Mouse (Mus musculus) limb, embryonic 13.5 days (tissue): Measurements from ENCODE around the gene Smndc1. TPM values are rescaled to one million over a fixed set of nuclear protein-coding genes. Genes with fewer than 3 reads are reported as not detected.

ENCODE experiments used
- ATAC-seq: fragments of 200-750 bp; cut with Nextera tagmentation; 2 replicates; pipeline ENCODE4 v1.8.0; 2017; ENCODE audit warnings: low read depth, moderate number of reproducible peaks, moderate TSS enrichment; ENCODE audit not compliant: low FRiP score
- H3K27ac ChIP-seq: fragments of 300-500 bp; sonication (generic); 2 replicates; pipeline ENCODE4 v1.5.1; 2015; ENCODE audit warnings: inconsistent platforms, mild to moderate bottlenecking, moderate library complexity
- H3K27me3 ChIP-seq: fragments of 300-500 bp; sonication (generic); 2 replicates; pipeline ENCODE4 v1.6.1; 2015; ENCODE audit warnings: mild to moderate bottlenecking, inconsistent platforms
- H3K36me3 ChIP-seq: fragments of 300-500 bp; sonication (generic); 2 replicates; pipeline ENCODE4 v1.6.1; 2015; ENCODE audit warnings: inconsistent platforms, mild to moderate bottlenecking, moderate library complexity
- H3K4me1 ChIP-seq: fragments of 300-500 bp; sonication (generic); 2 replicates; pipeline ENCODE4 v1.6.1; 2015; ENCODE audit warnings: inconsistent platforms
- H3K4me2 ChIP-seq: fragments of 300-500 bp; sonication (generic); replicated peaks from 2 replicates; pipeline ENCODE4 v1.6.1; 2015; ENCODE audit warnings: inconsistent platforms, mild to moderate bottlenecking, moderate library complexity
- H3K4me3 ChIP-seq: fragments of 300-500 bp; sonication (generic); 2 replicates; pipeline ENCODE4 v1.5.1; 2015; ENCODE audit warnings: moderate library complexity, mild to moderate bottlenecking, inconsistent platforms
- H3K9ac ChIP-seq: fragments of 300-500 bp; sonication (generic); 2 replicates; pipeline ENCODE4 v1.6.1; 2015; ENCODE audit warnings: mild to moderate bottlenecking, inconsistent platforms
- H3K9me3 ChIP-seq: fragments of 300-500 bp; sonication (generic); 2 replicates; pipeline ENCODE4 v1.6.1; 2016; ENCODE audit warnings: inconsistent platforms
- WGBS: fragments of 180-500 bp; shearing (Covaris S2); methylation state at CpG from one replicate; pipeline ENCODE4 v1.1.7; 2015; 5-methylcytosine and 5-hydroxymethylcytosine counted together
- polyA plus RNA-seq: library from polyadenylated mRNA; unstranded; fragments of >200 nt; fragmentation: Nextera tagmentation; extraction: Ambion mirVana; gene quantifications from 2 replicates; pipeline ENCODE4 v1.2.1, GENCODE M21; 2015

Gene Smndc1
- polyA plus RNA-seq, 1 experiment from 2014 or later = 41.0 TPM

- 0 out of 2 replicates have a peak, but pooled peaks cover 8% of the 10 kb centered on the region for H3K4me1 ChIP-seq
- no peak overlapping the region for H3K4me3 ChIP-seq
- 87% methylated on average over 7 of the region's 7 CpGs for WGBS
- no peak overlapping the region for H3K27ac ChIP-seq
- peaks cover 19% of the 10 kb centered on the region for H3K36me3 ChIP-seq
- H3K9me3 ChIP-seq = no peaks in the 10 kb centered on the region
- H3K4me2 ChIP-seq = no peak overlapping the region
- no peak for ATAC-seq
- H3K27me3 ChIP-seq = no peaks in the 10 kb centered on the region
- no peak overlapping the region for H3K9ac ChIP-seq
Measured at GRCm38 (mm10) chr19:53353864-53354263, 36.5 kb downstream of the Smndc1 start.

- Histone ChIP-seq H3K4me2 (no peak overlapping the region), H3K27ac (no peak overlapping the region), H3K9ac (no peak overlapping the region), H3K27me3 (no peaks in the 10 kb centered on the region), H3K4me1 (peaks cover 32% of the 10 kb centered on the region), H3K9me3 (no peaks in the 10 kb centered on the region), H3K4me3 (no peak overlapping the region), H3K36me3 (peaks cover 3% of the 10 kb centered on the region; the same call in 1 of the 2 replicates)
- 39% methylated on average over 14 of the region's 14 CpGs for WGBS
- no peak for ATAC-seq
Measured at GRCm38 (mm10) chr19:53345766-53346165, 44.6 kb downstream of the Smndc1 start.

GRCm38 (mm10) chr19:53344062-53344461 is 46.3 kb downstream of the Smndc1 start:
- H3K9me3 ChIP-seq = no peaks in the 10 kb centered on the region
- H3K4me2 ChIP-seq = peak overlapping the region; percentile 31
- H3K4me3 ChIP-seq = no peak overlapping the region
- no peak overlapping the region; the same call in 1 of the 2 replicates for H3K27ac ChIP-seq
- H3K36me3 ChIP-seq = no peaks in the 10 kb centered on the region; the same call in 1 of the 2 replicates
- no peaks in the 10 kb centered on the region for H3K27me3 ChIP-seq
- H3K4me1 ChIP-seq = peaks cover 41% of the 10 kb centered on the region
- H3K9ac ChIP-seq = no peak overlapping the region
- 66% methylated on average over 16 of the region's 16 CpGs for whole genome bisulfite sequencing
- ATAC-seq = no peak

GRCm38 (mm10) chr19:53343174-53343881 is 47.0 kb downstream of the Smndc1 start:
- H3K4me2 ChIP-seq = no peak overlapping the region
- H3K27ac ChIP-seq = no peak overlapping the region
- H3K9ac ChIP-seq = no peak overlapping the region
- no peaks in the 10 kb centered on the region for H3K9me3 ChIP-seq
- no peak for ATAC-seq
- 82% methylated on average over 13 of the region's 13 CpGs for WGBS
- H3K4me3 ChIP-seq = no peak overlapping the region
- peaks cover 40% of the 10 kb centered on the region for H3K4me1 ChIP-seq
- H3K36me3 ChIP-seq = peaks cover 4% of the 10 kb centered on the region
- H3K27me3 ChIP-seq = no peaks in the 10 kb centered on the region

GRCm38 (mm10) chr19:53340423-53340822 is 50.0 kb downstream of the Smndc1 start:
- H3K4me1 ChIP-seq = peaks cover 29% of the 10 kb centered on the region
- no peak overlapping the region for H3K4me3 ChIP-seq
- no peak for ATAC-seq
- H3K36me3 ChIP-seq = peaks cover 27% of the 10 kb centered on the region
- H3K9me3 ChIP-seq = peaks cover 6% of the 10 kb centered on the region; the same call in 1 of the 2 replicates
- H3K27ac ChIP-seq = no peak overlapping the region
- H3K27me3 ChIP-seq = no peaks in the 10 kb centered on the region
- H3K9ac ChIP-seq = no peak overlapping the region
- WGBS = 22% methylated on average over 6 of the region's 6 CpGs
- H3K4me2 ChIP-seq = no peak overlapping the region

GRCm38 (mm10) chr19:53335241-53335640 is 55.1 kb downstream of the Smndc1 start:
- Histone ChIP-seq H3K9ac (no peak overlapping the region), H3K27me3 (no peaks in the 10 kb centered on the region), H3K4me1 (peaks cover 14% of the 10 kb centered on the region), H3K36me3 (peaks cover 54% of the 10 kb centered on the region), H3K4me2 (no peak overlapping the region), H3K9me3 (peaks cover 6% of the 10 kb centered on the region; the same call in 1 of the 2 replicates), H3K27ac (no peak overlapping the region), H3K4me3 (no peak overlapping the region)
- no peak for ATAC-seq
- WGBS = 93% methylated on average over 9 of the region's 9 CpGs

GRCm38 (mm10) chr19:53333730-53334129 is 56.6 kb downstream of the Smndc1 start:
- Histone ChIP-seq H3K4me1 (peaks cover 8% of the 10 kb centered on the region), H3K27ac (no peak overlapping the region), H3K4me3 (no peak overlapping the region), H3K27me3 (no peaks in the 10 kb centered on the region), H3K36me3 (peaks cover 51% of the 10 kb centered on the region), H3K4me2 (no peak overlapping the region), H3K9me3 (peaks cover 6% of the 10 kb centered on the region; the same call in 1 of the 2 replicates), H3K9ac (no peak overlapping the region)
- 94% methylated on average over 6 of the region's 6 CpGs for WGBS
- no peak for ATAC-seq

GRCm38 (mm10) chr19:53331882-53332500 is 58.4 kb downstream of the Smndc1 start:
- Histone ChIP-seq H3K4me2 (no peak overlapping the region), H3K9ac (no peak overlapping the region), H3K27me3 (no peaks in the 10 kb centered on the region), H3K9me3 (peaks cover 3% of the 10 kb centered on the region; the same call in 1 of the 2 replicates), H3K4me1 (peaks cover 8% of the 10 kb centered on the region), H3K4me3 (no peak overlapping the region), H3K27ac (no peak overlapping the region), H3K36me3 (peaks cover 36% of the 10 kb centered on the region)
- no peak for ATAC-seq
- 93% methylated on average over 21 of the region's 21 CpGs for WGBS

- peak overlapping the region; percentile 92 for H3K4me2 ChIP-seq
- H3K27ac ChIP-seq = peak overlapping the region; percentile 67; the same call in 1 of the 2 replicates
- peak overlapping the region; percentile 83 for H3K9ac ChIP-seq
- peak; percentile 77 for ATAC-seq
- peaks cover 23% of the 10 kb centered on the region for H3K36me3 ChIP-seq
- 1% methylated on average over 28 of the region's 29 CpGs for WGBS
- peaks cover 25% of the 10 kb centered on the region for H3K4me1 ChIP-seq
- no peaks in the 10 kb centered on the region for H3K27me3 ChIP-seq
- H3K9me3 ChIP-seq = no peaks in the 10 kb centered on the region
- H3K4me3 ChIP-seq = peak overlapping the region; percentile 89
Measured at GRCm38 (mm10) chr19:53329992-53330381, 60.4 kb downstream of the Smndc1 start.

Other genes starting within 250 kb of the Smndc1 start
- 36.3 and 39.1 TPM in 2 replicates for gene Mxi1, start 80.1 kb downstream of the Smndc1 start, polyA plus RNA-seq
- not detected in 2 replicates for gene Gm10197, start 18.8 kb downstream of the Smndc1 start, polyA plus RNA-seq
- gene Dusp5, start 138.5 kb upstream of the Smndc1 start, polyA plus RNA-seq = 2.1 and 2.6 TPM in 2 replicates
- gene Nutf2-ps1, start 198.5 kb upstream of the Smndc1 start, polyA plus RNA-seq = 373 and 383 TPM in 2 replicates
- gene Smc3, start 209.8 kb upstream of the Smndc1 start, polyA plus RNA-seq = 79.1 and 83.6 TPM in 2 replicates